Mouse (Mus musculus): ENCODE measurements around the gene Psenen. TPM values are rescaled to one million over a fixed set of nuclear protein-coding genes. Genes with fewer than 3 reads are reported as not detected.
A peak's percentile ranks its signal among the peaks of the same experiment; 100 is the strongest.

Psenen gene
- total RNA-seq, 2 experiments from 2014 or later = 79.9 to 92.3 TPM

- no peak for DNase-seq (ENCODE audit: low spot score in 2 of 2)
- Histone ChIP-seq H3K27ac (no peak overlapping the region), H3K4me3 (no peak overlapping the region)
- TF ChIP-seq CTCF (conservative IDR thresholded peaks at IDR 0.05) = no peak
Observed at GRCm38 (mm10) chr7:30585170-30585569, 21.7 kb upstream of the Psenen start.

DNA sequence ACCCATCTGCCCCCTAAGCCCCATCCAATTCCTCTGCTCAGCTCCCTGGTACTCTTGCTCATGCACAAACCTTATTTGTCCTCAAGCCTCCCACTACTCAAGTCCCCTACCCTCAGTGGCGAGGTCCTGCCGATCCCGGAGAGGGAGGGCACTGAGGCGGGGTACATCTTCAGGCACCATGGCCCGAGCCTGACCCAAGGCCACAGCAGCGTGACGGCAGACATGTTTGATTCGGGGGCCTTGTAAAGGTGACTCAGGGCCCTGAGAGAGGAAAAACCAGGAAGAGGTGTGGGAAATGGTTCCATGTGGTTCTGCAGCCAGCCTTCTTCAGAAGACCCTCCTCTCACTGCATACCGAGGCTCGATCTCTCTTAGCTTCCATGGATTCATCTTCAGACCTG, 20.9 kb upstream of the Psenen start:
- DNase-seq (ENCODE audit: low spot score in 2 of 2) = no peak

GRCm38 (mm10) chr7:30581547-30581946, 18.1 kb upstream of the Psenen start:
- DNase-seq (ENCODE audit: low spot score in 2 of 2) = no peak
- Histone ChIP-seq H3K27ac (no peak overlapping the region), H3K4me3 (no peak overlapping the region)
- no peak for TF ChIP-seq CTCF (conservative IDR thresholded peaks at IDR 0.05)

More for the DNA sequence above, 20.9 kb upstream of the Psenen start:
- H3K27ac ChIP-seq = no peak overlapping the region
- TF ChIP-seq CTCF (conservative IDR thresholded peaks at IDR 0.05) = no peak
- no peak overlapping the region for H3K4me3 ChIP-seq

DNA sequence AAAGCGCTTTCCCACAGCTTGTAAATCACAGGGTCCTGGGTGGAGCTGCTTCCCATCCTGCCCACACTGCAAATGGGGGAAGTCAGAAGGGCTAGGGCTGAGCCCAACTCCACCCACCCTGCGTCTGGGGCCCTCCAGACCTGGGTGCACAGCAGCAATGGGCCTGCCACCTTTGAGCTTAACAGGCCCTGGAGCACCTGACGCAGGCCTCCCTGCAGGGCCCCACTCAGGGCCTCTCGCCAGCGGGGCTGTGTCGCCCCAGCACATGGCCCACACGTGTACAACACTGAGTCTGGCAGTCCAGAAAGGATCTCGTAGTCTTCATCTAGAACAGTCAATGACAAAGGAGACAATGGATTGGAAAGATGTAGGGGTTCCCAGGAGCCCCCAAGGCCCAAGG, 16.5 kb upstream of the Psenen start:
- Histone ChIP-seq H3K27ac (no peak overlapping the region), H3K4me3 (no peak overlapping the region)
- TF ChIP-seq CTCF (conservative IDR thresholded peaks at IDR 0.05) = no peak
- no peak for DNase-seq (ENCODE audit: low spot score in 2 of 2)

- no peak for TF ChIP-seq CTCF (conservative IDR thresholded peaks at IDR 0.05)
- no peak for DNase-seq (ENCODE audit: low spot score in 2 of 2)
- H3K4me3 ChIP-seq = no peak overlapping the region
- no peak overlapping the region for H3K27ac ChIP-seq
Observed at GRCm38 (mm10) chr7:30572969-30573368, 9.5 kb upstream of the Psenen start.

DNA sequence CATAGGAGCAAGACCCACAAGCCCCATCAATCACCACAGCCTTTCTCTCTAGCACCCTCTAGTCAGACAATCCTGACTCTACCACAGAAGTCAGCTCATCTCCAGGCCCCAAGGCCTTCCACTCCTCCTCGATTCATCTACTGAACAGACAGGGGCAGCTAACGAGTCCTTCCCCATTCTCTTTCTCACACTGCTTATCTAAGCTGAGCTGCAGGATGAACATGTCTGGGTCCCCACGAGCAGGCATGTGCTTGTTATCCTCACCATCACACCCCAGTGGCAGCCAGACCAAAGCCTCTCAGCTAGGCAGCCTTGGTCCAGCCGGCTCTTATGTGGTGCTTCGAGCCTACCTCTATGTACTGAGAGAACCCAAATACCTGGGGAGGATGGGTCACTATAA, 9.0 kb upstream of the Psenen start:
- no peak for DNase-seq (ENCODE audit: low spot score in 2 of 2)
- H3K4me3 ChIP-seq = no peak overlapping the region
- TF ChIP-seq CTCF (conservative IDR thresholded peaks at IDR 0.05) = no peak
- H3K27ac ChIP-seq = no peak overlapping the region

DNA sequence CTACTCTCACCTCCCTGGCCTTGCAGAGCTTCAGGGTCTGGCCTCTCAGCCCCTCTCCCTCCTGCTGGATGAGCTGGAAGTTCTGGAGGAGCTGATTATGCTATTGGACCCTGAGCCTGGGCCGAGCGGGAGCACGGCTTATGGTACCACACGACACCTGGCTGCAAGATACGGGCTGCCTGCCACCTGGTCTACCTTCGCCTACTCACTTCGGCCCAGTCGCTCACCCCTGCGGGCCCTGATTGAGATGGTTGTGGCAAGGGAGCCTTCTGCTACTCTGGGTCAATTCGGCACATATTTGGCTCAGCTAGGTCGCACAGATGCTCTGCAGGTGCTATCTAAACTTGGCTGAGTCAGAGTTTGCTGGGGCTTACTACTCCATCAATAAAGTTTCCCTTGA, 4.1 kb upstream of the Psenen start:
- DNase-seq (ENCODE audit: low spot score in 2 of 2) = no peak
- Histone ChIP-seq H3K4me3 (no peak overlapping the region), H3K27ac (no peak overlapping the region)
- no peak for TF ChIP-seq CTCF (conservative IDR thresholded peaks at IDR 0.05)

DNA sequence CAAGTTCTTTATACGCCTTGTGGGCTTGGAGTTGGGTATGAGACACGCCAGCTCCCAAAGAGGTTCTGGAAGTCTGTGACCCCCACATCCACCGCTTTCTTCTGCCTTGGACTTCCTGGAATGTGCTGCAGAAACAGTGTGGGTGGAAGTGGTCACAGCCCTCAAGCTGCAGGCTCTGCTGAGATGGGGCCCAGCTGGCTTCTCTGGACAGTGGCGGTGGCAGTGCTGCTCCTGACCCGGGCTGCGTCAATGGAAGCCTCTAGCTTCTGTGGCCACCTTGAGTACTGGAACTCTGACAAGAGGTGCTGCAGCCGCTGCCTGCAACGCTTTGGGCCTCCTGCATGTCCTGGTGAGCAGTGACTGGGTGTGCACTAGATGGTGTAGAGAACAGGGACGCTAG, 2.6 kb upstream of the Psenen start:
- no peak for TF ChIP-seq CTCF (conservative IDR thresholded peaks at IDR 0.05)
- Histone ChIP-seq H3K27ac (no peak overlapping the region), H3K4me3 (no peak overlapping the region)
- DNase-seq (ENCODE audit: low spot score in 2 of 2) = no peak

DNA sequence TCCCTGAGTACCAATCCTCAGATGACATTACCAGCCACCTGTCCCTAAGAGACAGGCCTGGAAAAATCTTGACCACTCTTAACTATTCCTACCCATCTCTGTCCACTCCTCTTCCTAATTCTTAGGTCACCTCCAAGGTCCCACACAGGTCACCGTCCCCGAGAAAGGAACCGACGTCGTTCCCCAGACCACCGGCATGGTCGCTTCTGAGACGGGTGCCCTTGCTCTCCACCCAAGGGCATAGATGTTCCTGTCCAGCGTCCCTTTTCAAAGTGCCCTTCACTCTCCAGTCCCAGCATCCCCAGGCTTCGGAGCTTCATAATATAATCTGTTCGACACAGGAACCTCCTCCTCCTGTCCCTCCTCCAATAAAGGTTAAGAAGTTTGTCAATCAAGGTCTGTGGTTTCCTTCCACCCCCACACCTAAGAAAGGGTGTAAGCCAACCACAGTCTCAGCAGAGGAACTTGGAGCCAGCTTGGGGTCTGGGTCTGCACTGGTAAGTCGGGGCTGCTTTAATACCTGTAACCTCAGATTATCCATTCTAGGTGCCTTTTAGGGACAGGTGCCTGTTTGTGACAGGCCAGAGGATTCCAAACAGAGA, 1.6 kb upstream of the Psenen start, which contains the start of gene Igflr1:
Gene Igflr1, plus strand, starts transcription at position 458 of the 602 bp plus-strand sequence.
- TF ChIP-seq CTCF (conservative IDR thresholded peaks at IDR 0.05) = no peak

DNA sequence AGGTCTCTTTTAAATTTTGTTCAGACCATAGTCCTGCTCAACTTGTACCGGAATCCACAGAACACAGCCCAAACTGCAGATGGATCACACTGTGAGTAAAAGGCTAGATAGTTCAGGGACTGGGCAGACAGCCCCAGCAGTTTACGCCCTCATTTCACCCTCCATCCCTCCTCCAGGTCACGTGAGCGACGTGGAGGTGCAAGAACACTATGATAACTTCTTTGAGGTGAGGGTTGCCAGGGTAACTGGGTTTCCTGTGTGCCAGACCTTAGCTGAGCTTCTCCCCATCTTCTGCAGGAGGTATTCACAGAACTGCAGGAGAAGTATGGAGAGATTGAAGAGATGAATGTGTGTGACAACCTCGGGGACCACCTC, 466 bp upstream of the Psenen start:
- DNase-seq (ENCODE audit: low spot score in 2 of 2) = no peak
- Histone ChIP-seq H3K27ac (peak overlapping the region; percentile 99), H3K4me3 (peak overlapping the region; percentile 93)
- TF ChIP-seq CTCF (conservative IDR thresholded peaks at IDR 0.05) = no peak

More for the DNA sequence above, 1.6 kb upstream of the Psenen start, which contains the start of gene Igflr1:
- Histone ChIP-seq H3K4me3 (no peak within 1 kb of the TSS), H3K27ac (no peak within 1 kb of the TSS)
- no peak for DNase-seq (ENCODE audit: low spot score in 2 of 2)

DNA sequence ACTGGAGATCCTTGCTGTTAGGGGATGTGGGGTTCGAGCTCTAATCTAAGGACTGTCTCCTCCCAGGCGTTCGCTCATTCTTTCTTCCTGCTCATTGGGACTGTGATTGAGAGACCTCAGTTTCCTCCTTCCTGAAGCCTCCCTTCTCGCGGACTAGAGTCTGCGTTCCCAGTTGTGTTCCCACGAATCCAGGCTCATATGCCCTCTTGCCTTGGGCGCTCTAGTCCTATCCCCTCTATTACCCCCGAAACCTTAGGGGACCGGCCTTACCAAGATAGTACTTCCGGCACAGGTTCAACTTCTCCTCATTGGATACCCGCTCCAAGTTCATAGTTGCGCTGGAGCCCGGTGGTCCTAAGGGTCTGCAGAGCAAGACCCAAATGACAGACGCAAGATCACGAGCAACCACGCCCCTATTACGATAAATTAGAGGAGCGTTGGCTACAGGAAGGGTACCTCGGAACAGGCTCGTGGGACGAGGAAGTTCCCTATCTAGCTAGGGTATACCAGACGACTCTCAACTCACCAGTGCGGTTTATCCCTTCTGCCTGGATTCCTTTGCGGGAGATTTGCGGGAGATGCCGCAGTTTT, 806 bp downstream of the Psenen start:
- TF ChIP-seq CTCF (conservative IDR thresholded peaks at IDR 0.05) = no peak
- peak overlapping the region; percentile 99 for H3K27ac ChIP-seq
- H3K4me3 ChIP-seq = peak overlapping the region; percentile 93
- no peak for DNase-seq (ENCODE audit: low spot score in 2 of 2)

DNA sequence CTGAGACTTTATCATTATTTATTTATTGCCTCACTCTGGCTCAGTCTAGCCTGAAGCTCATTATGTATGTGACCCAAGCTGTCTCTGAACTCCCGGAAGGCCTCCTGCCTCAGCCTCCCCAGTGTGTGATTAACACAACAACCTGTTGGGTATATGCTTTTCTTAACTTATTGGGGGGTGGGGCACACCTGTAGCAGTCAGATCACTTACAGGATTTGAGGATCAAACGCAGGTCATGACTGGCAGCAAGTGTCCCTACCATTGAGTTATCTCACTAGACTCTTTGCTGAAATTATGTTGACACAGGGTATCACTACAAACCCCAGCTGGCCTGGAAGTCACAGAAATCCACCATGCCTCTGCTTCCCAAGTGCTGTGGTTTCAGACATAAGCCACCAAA, 3.1 kb downstream of the Psenen start:
- TF ChIP-seq CTCF (conservative IDR thresholded peaks at IDR 0.05) = no peak
- peak overlapping the region; percentile 81 for H3K27ac ChIP-seq
- DNase-seq (ENCODE audit: low spot score in 2 of 2) = no peak
- H3K4me3 ChIP-seq = peak overlapping the region; percentile 32; the same call in 1 of the 2 replicates

DNA sequence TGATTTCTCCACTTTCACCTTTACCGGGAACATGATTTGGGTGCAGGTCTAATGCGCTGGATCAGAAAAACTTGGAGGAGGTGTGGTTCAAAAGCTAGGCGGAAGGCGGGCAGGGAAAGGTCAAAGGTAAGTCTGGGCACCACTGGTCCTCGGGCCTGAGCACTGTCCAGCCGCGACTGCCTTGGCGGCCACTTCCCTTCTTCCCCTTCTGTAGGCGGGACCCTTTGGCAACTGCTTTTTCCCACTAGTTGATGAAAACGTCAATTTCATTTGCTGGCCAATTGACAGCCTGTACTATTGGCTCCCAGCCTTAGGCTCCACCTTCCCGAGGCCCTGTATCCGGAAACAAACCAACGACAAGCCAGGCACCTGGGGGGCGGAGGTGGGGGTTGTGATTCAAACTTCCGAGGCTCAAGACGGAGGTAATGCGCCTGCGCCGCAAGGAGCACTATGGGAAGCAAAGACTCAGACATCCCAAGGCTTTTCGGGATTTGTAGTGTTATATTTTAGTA, 3.9 kb downstream of the Psenen start, which contains the start of gene Lin37:
Gene Lin37, minus strand, starts transcription at position 396 of the 512 bp plus-strand sequence.
- TF ChIP-seq CTCF (conservative IDR thresholded peaks at IDR 0.05) = 0 out of 2 replicates have a peak, but pooled peaks have one; percentile 21
- peak within 1 kb of the TSS; percentile 79 for H3K4me3 ChIP-seq

More for the DNA sequence above, 3.9 kb downstream of the Psenen start, which contains the start of gene Lin37:
- DNase-seq (ENCODE audit: low spot score in 2 of 2) = peak; percentile 97 to 100
- peak within 1 kb of the TSS; percentile 92 for H3K27ac ChIP-seq

Measured in layer of hippocampus, adult 2 months (tissue).